Mouse (Mus musculus): Measurements from ENCODE around the gene Rasgef1a. TPM values are rescaled to one million over a fixed set of nuclear protein-coding genes. Genes with fewer than 3 reads are reported as not detected.

Rasgef1a gene
- polyA plus RNA-seq, 1 experiment from 2014 or later: 0.71 TPM

Small RNA genes within 50 kb of the gene (microRNA-seq; reads per million reads assigned to microRNA genes)
- gene Mir7044: not detected

Other genes starting within 250 kb of the Rasgef1a start
- 66.9 and 68.9 TPM in 2 replicates for gene Zfp637, start 170.3 kb upstream of the Rasgef1a start, polyA plus RNA-seq (2015; fragmentation: Nextera tagmentation; extraction: Ambion mirVana)
- gene Zfp239, start 149.3 kb upstream of the Rasgef1a start, polyA plus RNA-seq (2015; fragmentation: Nextera tagmentation; extraction: Ambion mirVana): 2.0 and 3.0 TPM in 2 replicates
- 528 and 599 TPM in 2 replicates for gene Hnrnpf, start 111.1 kb upstream of the Rasgef1a start, polyA plus RNA-seq (2015; fragmentation: Nextera tagmentation; extraction: Ambion mirVana)
- gene Fxyd4, start 73.7 kb upstream of the Rasgef1a start, polyA plus RNA-seq (2015; fragmentation: Nextera tagmentation; extraction: Ambion mirVana): 1.8 and 1.9 TPM in 2 replicates
- gene Csgalnact2, start 127.7 kb downstream of the Rasgef1a start, polyA plus RNA-seq (2015; fragmentation: Nextera tagmentation; extraction: Ambion mirVana): 9.7 and 12.1 TPM in 2 replicates
- 0.34 and 0.36 TPM in 2 replicates for gene Ret, start 186.3 kb downstream of the Rasgef1a start, polyA plus RNA-seq (2015; fragmentation: Nextera tagmentation; extraction: Ambion mirVana)